Mouse (Mus musculus): Measurements from ENCODE around the gene Pdxp. TPM values are rescaled to one million over a fixed set of nuclear protein-coding genes. Genes with fewer than 3 reads are reported as not detected.
A peak's percentile ranks its signal among the peaks of the same experiment; 100 is the strongest.

Gene Pdxp
- total and polyA plus RNA-seq, 3 experiments = 21.5 to 25.4 TPM; not detected in 1

- Histone ChIP-seq H3K36me3 (ENCODE audit: control insufficient read depth in 1 of 2, insufficient read depth in 2 of 2, low read length in 2 of 2) (peaks cover 0 to 7% of the 10 kb centered on the region in 2 experiments; a peak in 3 of 4 replicates), H3K4me3 (ENCODE audit: control insufficient read depth in 1 of 2, insufficient read depth in 1 of 2, low read depth in 2 of 2, low read length in 2 of 2) (no peak overlapping the region), H3K4me1 (ENCODE audit: control insufficient read depth in 1 of 2, insufficient read depth in 2 of 2, low read length in 2 of 2) (peaks cover 4 to 12% of the 10 kb centered on the region in 2 experiments), H3K9ac (ENCODE audit: control insufficient read depth, low read depth, low read length, poor library complexity, severe bottlenecking) (peak overlapping the region; percentile 59), H3K79me2 (ENCODE audit: control insufficient read depth, insufficient read depth, low read length, poor library complexity) (peaks cover 12% of the 10 kb centered on the region), H3K27ac (ENCODE audit: control insufficient read depth, low read depth, low read length) (no peak overlapping the region), H3K9me3 (replicated peaks; ENCODE audit: insufficient read depth, low read length) (no peaks in the 10 kb centered on the region), H3K27me3 (ENCODE audit: control insufficient read depth in 1 of 2, insufficient read depth in 2 of 2, low read length in 2 of 2) (no peaks in the 10 kb centered on the region)
- DNase-seq (ENCODE audit: low read depth, low spot score) = peak; percentile 87
- TF ChIP-seq HCFC1 (IDR thresholded peaks at IDR 0.05; ENCODE audit: low read depth, low read length) (peak; percentile 45; the same call in 1 of the 2 replicates), GABPA (IDR thresholded peaks at IDR 0.05; ENCODE audit: low read depth, low read length) (no peak), CTCF (IDR thresholded peaks at IDR 0.05 in 2 of 3, conservative IDR thresholded peaks at IDR 0.05 in 1 of 3; ENCODE audit: control insufficient read depth in 1 of 3, insufficient read depth in 1 of 3, low read depth in 2 of 3, low read length in 3 of 3, poor library complexity in 1 of 3, severe bottlenecking in 1 of 3) (peak; percentile 72 to 98 (median 86)), ZC3H11A (IDR thresholded peaks at IDR 0.05; ENCODE audit: low read depth, low read length) (peak; percentile 21; the same call in 1 of the 2 replicates), SMC3 (IDR thresholded peaks at IDR 0.05; ENCODE audit: low read depth, low read length) (peak; percentile 78), RAD21 (IDR thresholded peaks at IDR 0.05; ENCODE audit: low read depth, low read length) (peak; percentile 45), SIN3A (IDR thresholded peaks at IDR 0.05; ENCODE audit: low read length) (0 out of 2 replicates have a peak, but pooled peaks have one; percentile 30), MYB (IDR thresholded peaks at IDR 0.05; ENCODE audit: low read depth, low read length) (no peak)
These were observed 10.5 kb upstream of the Pdxp start for GRCm38 (mm10) chr15:78903243-78903642.

- no peak overlapping the region for H3K4me3 ChIP-seq (ENCODE audit: control insufficient read depth in 1 of 2, insufficient read depth in 1 of 2, low read depth in 2 of 2, low read length in 2 of 2)
- H3K27ac ChIP-seq (ENCODE audit: control insufficient read depth, low read depth, low read length) = peak overlapping the region; percentile 91
- DNase-seq (ENCODE audit: low read depth, low spot score) = no peak
- H3K9ac ChIP-seq (ENCODE audit: control insufficient read depth, low read depth, low read length, poor library complexity, severe bottlenecking) = peak overlapping the region; percentile 50
- H3K27me3 ChIP-seq (ENCODE audit: control insufficient read depth in 1 of 2, insufficient read depth in 2 of 2, low read length in 2 of 2) = no peaks in the 10 kb centered on the region
- peaks cover 7 to 26% of the 10 kb centered on the region in 2 experiments for H3K4me1 ChIP-seq (ENCODE audit: control insufficient read depth in 1 of 2, insufficient read depth in 2 of 2, low read length in 2 of 2)
- H3K9me3 ChIP-seq (replicated peaks; ENCODE audit: insufficient read depth, low read length) = no peaks in the 10 kb centered on the region
- H3K36me3 ChIP-seq (ENCODE audit: control insufficient read depth in 1 of 2, insufficient read depth in 2 of 2, low read length in 2 of 2) = peaks cover 4 to 17% of the 10 kb centered on the region in 2 experiments; a peak in 3 of 4 replicates
- H3K79me2 ChIP-seq (ENCODE audit: control insufficient read depth, insufficient read depth, low read length, poor library complexity) = no peaks in the 10 kb centered on the region
- peak; percentile 56; the same call in 1 of the 2 replicates for TF ChIP-seq ZKSCAN1 (IDR thresholded peaks at IDR 0.05; ENCODE audit: low read depth, low read length)
- TF ChIP-seq TCF12 (IDR thresholded peaks at IDR 0.05; ENCODE audit: low read depth, low read length) = no peak
These were observed 5.3 kb upstream of the Pdxp start for GRCm38 (mm10) chr15:78908399-78908798.

- Histone ChIP-seq H3K9me3 (replicated peaks; ENCODE audit: insufficient read depth, low read length) (no peaks in the 10 kb centered on the region), H3K4me3 (ENCODE audit: control insufficient read depth in 1 of 2, insufficient read depth in 1 of 2, low read depth in 2 of 2, low read length in 2 of 2) (no peak overlapping the region), H3K4me1 (ENCODE audit: control insufficient read depth in 1 of 2, insufficient read depth in 2 of 2, low read length in 2 of 2) (peaks cover 7 to 25% of the 10 kb centered on the region in 2 experiments), H3K27me3 (ENCODE audit: control insufficient read depth in 1 of 2, insufficient read depth in 2 of 2, low read length in 2 of 2) (no peaks in the 10 kb centered on the region), H3K79me2 (ENCODE audit: control insufficient read depth, insufficient read depth, low read length, poor library complexity) (peaks cover 1% of the 10 kb centered on the region; the same call in 1 of the 2 replicates), H3K36me3 (ENCODE audit: control insufficient read depth in 1 of 2, insufficient read depth in 2 of 2, low read length in 2 of 2) (peaks cover 4 to 17% of the 10 kb centered on the region in 2 experiments; a peak in 3 of 4 replicates), H3K27ac (ENCODE audit: control insufficient read depth, low read depth, low read length) (peak overlapping the region; percentile 91), H3K9ac (ENCODE audit: control insufficient read depth, low read depth, low read length, poor library complexity, severe bottlenecking) (peak overlapping the region; percentile 50)
- peak; percentile 75 for DNase-seq (ENCODE audit: low read depth, low spot score)
- peak; percentile 59; the same call in 1 of the 2 replicates for TF ChIP-seq USF1 (IDR thresholded peaks at IDR 0.05; ENCODE audit: low read depth, low read length)
- TF ChIP-seq CTCF (IDR thresholded peaks at IDR 0.05 in 2 of 3, conservative IDR thresholded peaks at IDR 0.05 in 1 of 3; ENCODE audit: control insufficient read depth in 1 of 3, insufficient read depth in 1 of 3, low read depth in 2 of 3, low read length in 3 of 3, poor library complexity in 1 of 3, severe bottlenecking in 1 of 3) = no peak
- no peak for TF ChIP-seq TAL1 (IDR thresholded peaks at IDR 0.05; ENCODE audit: low read length)
- TF ChIP-seq GABPA (IDR thresholded peaks at IDR 0.05; ENCODE audit: low read depth, low read length) = no peak
- TF ChIP-seq TCF12 (IDR thresholded peaks at IDR 0.05; ENCODE audit: low read depth, low read length) = peak; percentile 42; the same call in 1 of the 2 replicates
- TF ChIP-seq RAD21 (IDR thresholded peaks at IDR 0.05; ENCODE audit: low read depth, low read length) = no peak
- TF ChIP-seq ZMIZ1 (IDR thresholded peaks at IDR 0.05; ENCODE audit: low read depth, low read length) = no peak
- TF ChIP-seq MAX (IDR thresholded peaks at IDR 0.05; ENCODE audit: low read length) = peak; percentile 96
- TF ChIP-seq POLR2A (IDR thresholded peaks at IDR 0.05; ENCODE audit: control insufficient read depth in 1 of 2, insufficient read depth in 1 of 2, low read depth in 1 of 2, low read length in 2 of 2, poor library complexity in 1 of 2) = peak in 1 of 2 experiments; percentile 34; a peak in 1 of 4 replicates
- TF ChIP-seq POLR2AphosphoS5 (IDR thresholded peaks at IDR 0.05; ENCODE audit: borderline replicate concordance, low read depth, low read length) = no peak
- TF ChIP-seq CHD2 (IDR thresholded peaks at IDR 0.05; ENCODE audit: low read length) = no peak
- TF ChIP-seq CHD1 (IDR thresholded peaks at IDR 0.05; ENCODE audit: low read depth, low read length) = no peak
- TF ChIP-seq MAFK (IDR thresholded peaks at IDR 0.05; ENCODE audit: borderline replicate concordance, low read depth, low read length) = no peak
- TF ChIP-seq SIN3A (IDR thresholded peaks at IDR 0.05; ENCODE audit: low read length) = peak; percentile 78
- no peak for TF ChIP-seq UBTF (IDR thresholded peaks at IDR 0.05; ENCODE audit: borderline replicate concordance, insufficient read depth, low read depth, low read length)
- TF ChIP-seq NRF1 (IDR thresholded peaks at IDR 0.05; ENCODE audit: insufficient read depth, low read depth, low read length, poor library complexity, severe bottlenecking) = no peak
- no peak for TF ChIP-seq MAZ (IDR thresholded peaks at IDR 0.05; ENCODE audit: low read depth, low read length)
- TF ChIP-seq ZNF384 (IDR thresholded peaks at IDR 0.05; ENCODE audit: low read depth, low read length) = no peak
- TF ChIP-seq POLR2AphosphoS2 (IDR thresholded peaks at IDR 0.05; ENCODE audit: low read length) = 0 out of 2 replicates have a peak, but pooled peaks have one; percentile 33
- TF ChIP-seq SMC3 (IDR thresholded peaks at IDR 0.05; ENCODE audit: low read depth, low read length) = no peak
These were observed 4.7 kb upstream of the Pdxp start for GRCm38 (mm10) chr15:78908982-78909381.

All from MEL (cell line).